Mouse (Mus musculus): ENCODE results near the gene Mblac2. TPM values are rescaled to one million over a fixed set of nuclear protein-coding genes. Genes with fewer than 3 reads are reported as not detected.

Gene Mblac2
- total and polyA plus RNA-seq, 3 experiments, result 0.58 to 1.2 TPM; not detected in 1

- Histone ChIP-seq H3K27ac (ENCODE audit: control insufficient read depth, low read depth, low read length) (peak overlapping the region; percentile 11), H3K36me3 (ENCODE audit: control insufficient read depth in 1 of 2, insufficient read depth in 2 of 2, low read length in 2 of 2) (peaks cover 4 to 8% of the 10 kb centered on the region in 2 experiments), H3K79me2 (ENCODE audit: control insufficient read depth, insufficient read depth, low read length, poor library complexity) (no peaks in the 10 kb centered on the region; the same call in 1 of the 2 replicates), H3K9me3 (replicated peaks; ENCODE audit: insufficient read depth, low read length) (no peaks in the 10 kb centered on the region), H3K4me1 (ENCODE audit: control insufficient read depth in 1 of 2, insufficient read depth in 2 of 2, low read length in 2 of 2) (peaks cover 0 to 6% of the 10 kb centered on the region in 2 experiments; a peak in 2 of 4 replicates), H3K9ac (ENCODE audit: control insufficient read depth, low read depth, low read length, poor library complexity, severe bottlenecking) (no peak overlapping the region), H3K4me3 (ENCODE audit: control insufficient read depth in 1 of 2, insufficient read depth in 1 of 2, low read depth in 2 of 2, low read length in 2 of 2) (no peak overlapping the region), H3K27me3 (ENCODE audit: control insufficient read depth in 1 of 2, insufficient read depth in 2 of 2, low read length in 2 of 2) (no peaks in the 10 kb centered on the region)
- no peak for TF ChIP-seq SMC3 (IDR thresholded peaks at IDR 0.05; ENCODE audit: low read depth, low read length)
- TF ChIP-seq MXI1 (IDR thresholded peaks at IDR 0.05; ENCODE audit: low read depth, low read length), result no peak; the same call in 1 of the 2 replicates
- TF ChIP-seq TBP (IDR thresholded peaks at IDR 0.05; ENCODE audit: low read depth, low read length), result 0 out of 2 replicates have a peak, but pooled peaks have one; percentile 17
- TF ChIP-seq NELFE (IDR thresholded peaks at IDR 0.05; ENCODE audit: low read depth, low read length), result no peak
- 0 out of 2 replicates have a peak, but pooled peaks have one; percentile 11 for TF ChIP-seq RCOR1 (IDR thresholded peaks at IDR 0.05; ENCODE audit: low read depth, low read length)
- peak; percentile 52; the same call in 1 of the 2 replicates for TF ChIP-seq HCFC1 (IDR thresholded peaks at IDR 0.05; ENCODE audit: low read depth, low read length)
- no peak for TF ChIP-seq MEF2A (IDR thresholded peaks at IDR 0.05; ENCODE audit: extremely low read depth, insufficient replicate concordance, low read depth, low read length, poor library complexity, severe bottlenecking)
- peak; percentile 60 for TF ChIP-seq GATA1 (IDR thresholded peaks at IDR 0.05; ENCODE audit: low read depth, low read length)
- no peak for TF ChIP-seq GABPA (IDR thresholded peaks at IDR 0.05; ENCODE audit: low read depth, low read length)
- TF ChIP-seq BHLHE40 (IDR thresholded peaks at IDR 0.05; ENCODE audit: borderline replicate concordance, low read depth, low read length), result no peak
- 0 out of 2 replicates have a peak, but pooled peaks have one; percentile 14 for TF ChIP-seq ETS1 (IDR thresholded peaks at IDR 0.05; ENCODE audit: low read depth, low read length)
- TF ChIP-seq EP300 (IDR thresholded peaks at IDR 0.05; ENCODE audit: low read depth in 1 of 2, low read length in 2 of 2), result peak in 1 of 2 experiments; percentile 39; a peak in 1 of 4 replicates
- TF ChIP-seq SIN3A (IDR thresholded peaks at IDR 0.05; ENCODE audit: low read length), result peak; percentile 39; the same call in 1 of the 2 replicates
- no peak for TF ChIP-seq POLR2AphosphoS5 (IDR thresholded peaks at IDR 0.05; ENCODE audit: borderline replicate concordance, low read depth, low read length)
- TF ChIP-seq ZMIZ1 (IDR thresholded peaks at IDR 0.05; ENCODE audit: low read depth, low read length), result no peak
- TF ChIP-seq MAX (IDR thresholded peaks at IDR 0.05; ENCODE audit: low read length), result no peak
- TF ChIP-seq JUND (IDR thresholded peaks at IDR 0.05; ENCODE audit: low read depth, low read length), result no peak
- TF ChIP-seq MAZ (IDR thresholded peaks at IDR 0.05; ENCODE audit: low read depth, low read length), result no peak
- no peak for TF ChIP-seq CHD1 (IDR thresholded peaks at IDR 0.05; ENCODE audit: low read depth, low read length)
- no peak for TF ChIP-seq TCF12 (IDR thresholded peaks at IDR 0.05; ENCODE audit: low read depth, low read length)
- no peak for TF ChIP-seq TAL1 (IDR thresholded peaks at IDR 0.05; ENCODE audit: low read length)
- TF ChIP-seq MAFK (IDR thresholded peaks at IDR 0.05; ENCODE audit: borderline replicate concordance, low read depth, low read length), result no peak
- no peak for TF ChIP-seq MYC (IDR thresholded peaks at IDR 0.05; ENCODE audit: low read depth, low read length)
- TF ChIP-seq MYB (IDR thresholded peaks at IDR 0.05; ENCODE audit: low read depth, low read length), result no peak
- TF ChIP-seq ZNF384 (IDR thresholded peaks at IDR 0.05; ENCODE audit: low read depth, low read length), result no peak
- no peak for TF ChIP-seq USF2 (IDR thresholded peaks at IDR 0.05; ENCODE audit: borderline replicate concordance in 1 of 2, insufficient read depth in 1 of 2, low read depth in 1 of 2, low read length in 2 of 2)
- TF ChIP-seq NRF1 (IDR thresholded peaks at IDR 0.05; ENCODE audit: insufficient read depth, low read depth, low read length, poor library complexity, severe bottlenecking), result no peak
- peak; percentile 92 for TF ChIP-seq ELF1 (IDR thresholded peaks at IDR 0.05; ENCODE audit: low read depth, low read length)
- TF ChIP-seq RAD21 (IDR thresholded peaks at IDR 0.05; ENCODE audit: low read depth, low read length), result no peak
- no peak for TF ChIP-seq ZC3H11A (IDR thresholded peaks at IDR 0.05; ENCODE audit: low read depth, low read length)
- TF ChIP-seq CTCF (IDR thresholded peaks at IDR 0.05 in 2 of 3, conservative IDR thresholded peaks at IDR 0.05 in 1 of 3; ENCODE audit: control insufficient read depth in 1 of 3, insufficient read depth in 1 of 3, low read depth in 2 of 3, low read length in 3 of 3, poor library complexity in 1 of 3, severe bottlenecking in 1 of 3), result no peak
- DNase-seq (ENCODE audit: low read depth, low spot score), result peak; percentile 64
Observed at GRCm38 (mm10) chr13:81793850-81794249, 82.7 kb downstream of the Mblac2 start.
